Mouse (Mus musculus): ENCODE measurements at regions not wholly inside any gene's neighbourhood (a gene's known extent, or its start where the extent isn't known, plus 50 kb on each side); places are given as distances from the start of the nearest gene placed in this dataset.

DNA sequence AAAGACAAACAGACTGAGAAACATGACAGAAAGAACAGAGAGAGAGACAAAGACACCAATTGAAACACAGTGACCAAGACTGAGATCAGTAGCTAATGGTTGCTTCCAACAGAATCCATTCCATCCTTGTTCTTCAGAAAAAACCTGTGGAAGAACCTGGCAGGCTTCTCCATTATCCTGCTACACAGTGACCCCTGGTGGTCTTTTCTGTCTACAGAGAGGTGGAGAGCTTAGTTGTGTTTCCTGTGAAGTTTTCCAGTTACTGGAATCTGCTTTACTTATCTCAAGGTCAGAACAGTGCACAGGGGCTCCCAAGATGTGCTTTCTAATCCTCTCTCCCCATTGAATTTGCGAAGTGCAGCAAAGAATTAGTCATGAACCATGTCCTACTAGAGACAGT, 339.1 kb upstream of the Msl3l2 start:
- DNase-seq, result peak in 1 of 2 experiments; percentile 4
- intact Hi-C loops (cut with DNase I), result no loop called here

DNA sequence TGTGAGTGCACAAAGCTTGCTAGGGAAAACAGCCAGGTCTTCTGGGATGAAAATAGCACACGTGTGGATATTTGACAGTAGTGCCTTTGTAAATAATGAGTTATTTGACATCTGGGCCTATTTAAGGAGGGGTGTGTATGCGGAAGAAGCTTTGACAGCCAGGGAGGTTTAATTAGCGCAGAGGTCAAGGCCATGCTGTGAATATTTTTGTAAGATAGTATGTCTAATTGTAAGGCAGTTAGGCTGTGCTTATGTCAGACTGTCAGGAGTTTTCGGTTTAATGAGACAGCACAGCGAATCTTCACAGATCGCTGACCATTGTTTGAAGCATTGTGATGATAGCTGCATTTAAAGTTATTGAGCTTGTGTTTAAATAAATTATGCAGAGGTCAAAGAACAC, 337.1 kb upstream of the Msl3l2 start:
- DNase-seq, result no peak
- intact Hi-C loops (cut with DNase I), result no loop called here

GRCm38 (mm10) chr10:55782674-55783469, 323.8 kb upstream of the Msl3l2 start:
- no peak for DNase-seq

GRCm38 (mm10) chr10:55813966-55814365, 292.8 kb upstream of the Msl3l2 start:
- intact Hi-C loops (cut with DNase I), result no loop called here

More at GRCm38 (mm10) chr10:55782674-55783469, 323.8 kb upstream of the Msl3l2 start:
- intact Hi-C loops (cut with DNase I), result no loop called here

GRCm38 (mm10) chr10:55851361-55851760, 255.4 kb upstream of the Msl3l2 start:
- intact Hi-C loops (cut with DNase I), result no loop called here
- DNase-seq, result no peak

More at GRCm38 (mm10) chr10:55813966-55814365, 292.8 kb upstream of the Msl3l2 start:
- no peak for DNase-seq

DNA sequence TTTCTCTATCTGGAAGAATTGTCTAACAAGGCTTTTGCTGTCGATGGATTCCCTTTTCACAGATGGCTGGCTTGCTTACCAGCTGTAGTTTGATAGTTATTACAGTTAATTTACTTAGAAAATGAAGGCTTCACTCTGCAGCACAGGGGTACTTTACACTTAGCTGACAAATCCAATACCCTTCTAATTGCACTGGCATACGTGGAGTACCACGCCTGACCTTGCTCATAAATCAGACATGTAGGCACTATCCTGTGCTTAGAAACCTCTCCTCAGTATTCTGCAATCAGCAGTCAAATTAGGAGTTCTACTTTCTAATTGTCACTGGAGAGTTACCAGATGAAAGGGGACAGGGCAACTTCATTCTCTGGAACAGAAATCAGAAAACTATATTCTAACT, 214.1 kb upstream of the Msl3l2 start:
- no peak for DNase-seq
- intact Hi-C loops (cut with DNase I), result no loop called here

DNA sequence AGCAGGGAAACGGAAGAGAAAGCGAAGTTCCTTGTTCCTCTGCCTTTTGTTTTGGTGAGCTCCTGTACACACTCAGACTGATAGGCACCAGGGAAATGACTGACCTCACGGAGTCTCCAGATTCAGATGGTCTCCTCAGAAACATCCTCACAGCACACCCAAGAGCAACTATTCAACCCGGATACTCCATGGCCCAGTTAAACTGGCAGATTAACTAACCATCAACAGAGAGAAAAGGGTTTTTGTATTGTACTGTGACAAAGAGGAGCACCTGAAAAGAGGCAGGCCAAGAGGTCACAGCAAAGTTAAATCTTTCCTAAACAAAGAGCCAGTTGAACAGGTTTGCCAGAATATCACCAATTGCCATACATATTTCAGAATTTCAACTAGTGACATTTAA, 177.6 kb upstream of the Msl3l2 start:
- DNase-seq, result no peak
- intact Hi-C loops (cut with DNase I), result no loop called here

DNA sequence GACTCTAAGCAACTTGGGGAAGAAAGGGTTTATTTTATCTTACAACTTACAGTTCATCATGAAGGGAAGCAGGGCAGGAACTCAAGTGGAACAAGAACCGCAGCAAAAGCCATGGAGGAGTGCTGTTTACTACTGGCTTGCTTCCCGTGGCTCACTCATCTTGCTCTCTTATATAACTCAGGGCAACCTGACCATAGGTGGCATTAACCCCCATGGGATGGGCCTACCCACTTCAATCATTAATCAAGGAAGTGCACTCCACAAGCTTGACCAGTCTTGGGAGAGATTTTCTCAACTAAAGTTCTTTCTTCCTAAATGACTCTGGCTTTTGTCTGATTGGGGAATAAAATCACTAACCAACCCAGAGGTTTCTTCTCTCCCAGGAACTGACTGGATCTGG, 172.7 kb upstream of the Msl3l2 start:
- intact Hi-C loops (cut with DNase I), result no loop called here
- DNase-seq, result no peak

DNA sequence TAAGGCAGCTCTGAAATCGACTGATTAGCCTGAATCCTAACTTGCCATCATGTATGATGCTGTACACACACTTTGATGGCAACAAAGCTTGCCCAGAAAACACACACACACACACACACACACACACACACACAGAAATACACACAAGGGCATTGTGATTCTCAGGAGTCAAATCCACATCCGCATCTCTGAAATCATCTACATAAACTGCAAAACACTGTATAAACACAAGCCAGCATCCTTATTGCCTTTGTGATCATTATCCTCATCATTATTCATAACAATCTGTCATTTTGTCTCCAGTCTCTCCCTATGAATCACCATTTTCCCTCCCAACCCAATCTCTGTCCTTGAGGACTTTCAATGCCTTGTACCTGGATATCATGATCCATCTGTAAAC, 171.3 kb upstream of the Msl3l2 start:
- intact Hi-C loops (cut with DNase I), result no loop called here
- no peak for DNase-seq

- DNase-seq, result no peak
- intact Hi-C loops (cut with DNase I), result no loop called here
These were observed 144.0 kb upstream of the Msl3l2 start for GRCm38 (mm10) chr10:55962627-55963203.
